Mouse (Mus musculus) spleen, adult 18-20 months (tissue): ENCODE results near the gene Stk39.

Experiments used
- DNase-seq, 2 experiments: peaks; one replicate each; pipeline ENCODE4 v3.0.0; 2022; ENCODE audit warnings: mixed read lengths in 2 of 2

The Stk39 gene

GRCm38 (mm10) chr2:68471759-68472550 is at the start of gene Stk39:
TSS of gene Stk39 (minus strand) at chr2:68472268.
- DNase-seq, result peak; percentile 38 to 57

GRCm38 (mm10) chr2:68515409-68515808 is 43.3 kb upstream of the Stk39 start:
- no peak for DNase-seq

- DNase-seq, result no peak
Measured at GRCm38 (mm10) chr2:68503202-68503601, 31.1 kb upstream of the Stk39 start.

- DNase-seq, result no peak
Measured at GRCm38 (mm10) chr2:68502734-68503133, 30.7 kb upstream of the Stk39 start.

- no peak for DNase-seq
Measured at GRCm38 (mm10) chr2:68502236-68502635, 30.2 kb upstream of the Stk39 start.

GRCm38 (mm10) chr2:68486275-68486674 is 14.2 kb upstream of the Stk39 start:
- no peak for DNase-seq

GRCm38 (mm10) chr2:68485141-68485540 is 13.1 kb upstream of the Stk39 start:
- no peak for DNase-seq

- no peak for DNase-seq
Measured at GRCm38 (mm10) chr2:68482896-68483295, 10.8 kb upstream of the Stk39 start.

GRCm38 (mm10) chr2:68479823-68480222 is 7.8 kb upstream of the Stk39 start:
- DNase-seq, result no peak

GRCm38 (mm10) chr2:68472921-68473320 is 853 bp upstream of the Stk39 start:
- DNase-seq, result no peak

GRCm38 (mm10) chr2:68472551-68472910 is 463 bp upstream of the Stk39 start:
- DNase-seq, result no peak

GRCm38 (mm10) chr2:68470891-68471758 is 943 bp downstream of the Stk39 start:
- peak; percentile 13 to 37 for DNase-seq

GRCm38 (mm10) chr2:68469491-68469890 is 2.6 kb downstream of the Stk39 start:
- DNase-seq, result no peak

GRCm38 (mm10) chr2:68468698-68469097 is 3.4 kb downstream of the Stk39 start:
- DNase-seq, result no peak

GRCm38 (mm10) chr2:68468259-68468658 is 3.8 kb downstream of the Stk39 start:
- no peak for DNase-seq

- DNase-seq, result no peak
Measured at GRCm38 (mm10) chr2:68467085-68467978, 4.7 kb downstream of the Stk39 start.

- peak; percentile 3 to 13 for DNase-seq
Measured at GRCm38 (mm10) chr2:68466124-68467070, 5.7 kb downstream of the Stk39 start.

- no peak for DNase-seq
Measured at GRCm38 (mm10) chr2:68465266-68466123, 6.6 kb downstream of the Stk39 start.

- no peak for DNase-seq
Measured at GRCm38 (mm10) chr2:68464456-68464855, 7.6 kb downstream of the Stk39 start.

GRCm38 (mm10) chr2:68463801-68464200 is 8.3 kb downstream of the Stk39 start:
- DNase-seq, result no peak

- no peak for DNase-seq
Measured at GRCm38 (mm10) chr2:68458115-68458514, 14.0 kb downstream of the Stk39 start.
